9 mouse cellular contexts compared by ENCODE assay signal in genomic region chr4:58253410-58253809, GRCm38 (mm10). TPM values are rescaled to one million over a fixed set of nuclear protein-coding genes. Genes with fewer than 3 reads are reported as not detected.
DNase-seq lines count a peak whose midpoint lies in the region; ATAC-seq and TF ChIP-seq lines count a peak whose summit lies in the region.
"Had no signal": no experiment of that assay in that cellular context is flagged by ENCODE, and none has a peak within 500 bp of the region (broad histone marks: within the 10 kb centered on the region; RNA-seq: fewer than 3 reads in every experiment).

No protein-coding gene starts in this region.

- DNase-seq in layer of hippocampus, adult 2 months (ENCODE audit: low spot score in 2 of 2) = peak; percentile 50 to 67
- DNase-seq in layer of hippocampus, adult 9-11 months = no peak
- DNase-seq in ZHBTc4 (ENCODE audit: low read depth, low spot score) = peak; percentile 60
- peak; percentile 77 for DNase-seq in embryo, embryonic 10 days (ENCODE audit: low spot score)
- DNase-seq in layer of hippocampus, postnatal 10 days (ENCODE audit: low spot score in 2 of 2) = peak; percentile 46 to 56
- DNase-seq in stomach, postnatal 0 days (ENCODE audit: low spot score) = peak; percentile 29
- DNase-seq in ovary, adult 18-20 months (ENCODE audit: low spot score) = no peak

- no peak overlapping the region for H3K4me2 ChIP-seq in stomach, postnatal 0 days (replicated peaks; ENCODE audit: low read depth)

- TF ChIP-seq CTCF in layer of hippocampus, adult 2 months (conservative IDR thresholded peaks at IDR 0.05) = peak; percentile 74
- peak; percentile 41 for TF ChIP-seq CTCF in E14TG2a.4 (conservative IDR thresholded peaks at IDR 0.05; ENCODE audit: low read length)
- TF ChIP-seq CTCF in stomach, postnatal 0 days (IDR thresholded peaks at IDR 0.05; ENCODE audit: low read depth) = peak; percentile 88

- no peak overlapping the region for H3K27ac ChIP-seq in layer of hippocampus, adult 2 months
- H3K27ac ChIP-seq in stomach, postnatal 0 days (replicated peaks) = no peak overlapping the region
- H3K27ac ChIP-seq: macrophage had no signal

- no peak overlapping the region for H3K4me3 ChIP-seq in layer of hippocampus, adult 2 months
- no peak overlapping the region for H3K4me3 ChIP-seq in E14TG2a.4 (replicated peaks; ENCODE audit: low read length)
- H3K4me3 ChIP-seq in stomach, postnatal 0 days (ENCODE audit: low read depth, low read length) = no peak overlapping the region

- no peaks in the 10 kb centered on the region for H3K36me3 ChIP-seq in E14TG2a.4 (ENCODE audit: insufficient read depth, low read length)
- H3K36me3 ChIP-seq in stomach, postnatal 0 days (ENCODE audit: control insufficient read depth, insufficient read depth, low read length) = no peaks in the 10 kb centered on the region

- no peaks in the 10 kb centered on the region for H3K9me3 ChIP-seq in E14TG2a.4 (ENCODE audit: low read length)
- no peaks in the 10 kb centered on the region for H3K9me3 ChIP-seq in stomach, postnatal 0 days (ENCODE audit: control insufficient read depth, low read length)

- no peaks in the 10 kb centered on the region for H3K4me1 ChIP-seq in E14TG2a.4 (replicated peaks; ENCODE audit: low read depth, low read length)
- H3K4me1 ChIP-seq in stomach, postnatal 0 days (replicated peaks; ENCODE audit: control insufficient read depth, insufficient read depth) = no peaks in the 10 kb centered on the region

- no peak overlapping the region for H3K9ac ChIP-seq in stomach, postnatal 0 days (ENCODE audit: low read length)

- 26% methylated on average over 5 of the region's 5 CpGs for WGBS in stomach, postnatal 0 days

- no peaks in the 10 kb centered on the region for H3K27me3 ChIP-seq in E14TG2a.4 (ENCODE audit: insufficient read depth, low read length)
- no peaks in the 10 kb centered on the region for H3K27me3 ChIP-seq in stomach, postnatal 0 days (ENCODE audit: control insufficient read depth, insufficient read depth, low read length)

- no peak for ATAC-seq in stomach, postnatal 0 days (ENCODE audit: low FRiP score, low TSS enrichment)

- no peak for TF ChIP-seq EP300 in stomach, postnatal 0 days (optimal IDR thresholded peaks at IDR 0.05)

RNA-seq across cellular contexts. Expression of gene Musk, which starts 32.4 kb away (rescaled TPM):
- 1 to 10 TPM; 1.4 to 1.5 TPM for total RNA-seq in layer of hippocampus, adult 2 months (2021)
- 1 to 10 TPM; 2.3 to 2.6 TPM for total RNA-seq in layer of hippocampus, postnatal 10 days (2021)
- 0.74 and 0.75 TPM in 2 replicates for polyA plus RNA-seq in stomach, postnatal 0 days (2015; fragmentation: Nextera tagmentation; extraction: Ambion mirVana)
- polyA plus RNA-seq: macrophage had no signal

RNA-seq across cellular contexts. Expression of gene Svep1, which starts 46.8 kb away (rescaled TPM):
- under 1 TPM; 0.64 to 0.72 TPM for total RNA-seq in layer of hippocampus, adult 2 months (2021)
- 1 to 10 TPM; 1.7 TPM for total RNA-seq in layer of hippocampus, postnatal 10 days (2021)
- 2.4 and 2.6 TPM in 2 replicates for polyA plus RNA-seq in stomach, postnatal 0 days (2015; fragmentation: Nextera tagmentation; extraction: Ambion mirVana)
- polyA plus RNA-seq: macrophage had no signal

Comparison
In these comparisons a context has a peak if more than half of its experiments do, and no peak if none do; other contexts are left out.
1. DNase-seq: peak in layer of hippocampus, adult 2 months (2 of 2), ZHBTc4 (single experiment), embryo, embryonic 10 days (single experiment), layer of hippocampus, postnatal 10 days (2 of 2) and stomach, postnatal 0 days (single experiment); none in layer of hippocampus, adult 9-11 months (single experiment) and ovary, adult 18-20 months (single experiment).
2. Peak in every context shown above with its lines, with median percentiles within 50 percentile points of each other: CTCF ChIP-seq.